ENCODE assay signal across 13 mouse cellular contexts in the genomic region with DNA sequence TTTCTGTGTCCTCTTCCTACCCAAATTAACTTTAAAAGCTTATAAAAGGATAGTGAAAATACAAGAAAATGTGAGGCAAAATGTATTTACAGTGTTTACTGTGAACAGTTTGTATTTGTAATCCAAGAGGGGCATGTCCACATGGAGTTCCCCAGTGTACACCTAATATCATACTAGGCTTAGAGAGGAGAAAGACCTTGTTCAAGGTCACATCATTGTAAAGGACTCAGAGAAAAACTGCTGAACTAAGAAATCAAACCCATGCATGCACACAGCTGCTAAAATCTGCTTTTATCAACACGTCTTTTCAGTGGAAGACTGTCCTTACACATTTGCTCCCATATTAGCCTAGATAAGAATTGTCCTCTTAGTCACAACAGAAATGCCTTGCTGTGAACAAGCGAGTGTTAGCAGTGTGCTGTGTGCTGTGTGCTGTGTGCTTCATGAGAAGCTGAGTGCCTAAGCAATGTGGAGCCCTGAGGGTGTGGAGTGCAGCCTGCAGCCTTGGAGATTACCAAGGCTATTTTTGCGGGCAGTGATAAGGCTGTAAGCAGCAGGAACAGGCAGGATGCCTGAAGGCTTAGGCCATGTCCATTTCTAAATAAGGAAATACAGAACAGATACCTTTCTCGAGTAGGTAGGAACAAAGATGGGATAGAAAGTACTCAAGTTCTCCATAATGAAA. TPM values are rescaled to one million over a fixed set of nuclear protein-coding genes. Genes with fewer than 3 reads are reported as not detected.
DNase-seq lines count a peak whose midpoint lies in the region; ATAC-seq and TF ChIP-seq lines count a peak whose summit lies in the region.
"Had no signal": no experiment of that assay in that cellular context is flagged by ENCODE, and none has a peak within 500 bp of the region (broad histone marks: within the 10 kb centered on the region; RNA-seq: fewer than 3 reads in every experiment).

No protein-coding gene starts in this region.

- intact Hi-C loops in gastrocnemius, adult 2 months (cut with DNase I), result no loop called here
- intact Hi-C loops in left cerebral cortex, postnatal 36 days (cut with DNase I), result no loop called here

- H3K4me3 ChIP-seq in gastrocnemius, adult 2 months, result no peak overlapping the region
- no peak overlapping the region for H3K4me3 ChIP-seq in heart, embryonic 11.5 days (ENCODE audit: low read depth, low read length)
- H3K4me3 ChIP-seq in liver, embryonic 15.5 days (replicated peaks), result no peak overlapping the region

- peaks cover 25% of the 10 kb centered on the region for H3K4me1 ChIP-seq in heart, embryonic 11.5 days (ENCODE audit: control insufficient read depth, insufficient read depth, low read length)
- H3K4me1 ChIP-seq in liver, embryonic 15.5 days (replicated peaks), result peaks cover 25% of the 10 kb centered on the region

- peaks cover 5% of the 10 kb centered on the region for H3K36me3 ChIP-seq in heart, embryonic 11.5 days (ENCODE audit: control insufficient read depth, insufficient read depth, low read length)
- H3K36me3 ChIP-seq in liver, embryonic 15.5 days (replicated peaks), result peaks cover 28% of the 10 kb centered on the region

- H3K9me3 ChIP-seq in heart, embryonic 11.5 days (replicated peaks; ENCODE audit: control insufficient read depth, low read length), result no peaks in the 10 kb centered on the region
- no peaks in the 10 kb centered on the region for H3K9me3 ChIP-seq in liver, embryonic 15.5 days (replicated peaks)

- H3K9ac ChIP-seq in heart, embryonic 11.5 days (ENCODE audit: low read depth, low read length), result no peak overlapping the region
- H3K9ac ChIP-seq in liver, embryonic 15.5 days, result no peak overlapping the region

- no peaks in the 10 kb centered on the region for H3K27me3 ChIP-seq in heart, embryonic 11.5 days (ENCODE audit: control insufficient read depth, insufficient read depth, low read length)
- H3K27me3 ChIP-seq in liver, embryonic 15.5 days, result no peaks in the 10 kb centered on the region

- no peak for TF ChIP-seq CTCF in gastrocnemius, adult 2 months (IDR thresholded peaks at IDR 0.05)

- ATAC-seq in heart, embryonic 11.5 days (replicated peaks; ENCODE audit: insufficient number of reproducible peaks, low FRiP score, low TSS enrichment), result peak; percentile 93
- ATAC-seq in liver, embryonic 15.5 days (ENCODE audit: insufficient read depth), result peak; percentile 100

- peak overlapping the region; percentile 11; the same call in 1 of the 2 replicates for H3K4me2 ChIP-seq in heart, embryonic 11.5 days
- H3K4me2 ChIP-seq in liver, embryonic 15.5 days, result peak overlapping the region; percentile 35

- DNase-seq in gastrocnemius, adult 2 months, result peak; percentile 51
- no peak for DNase-seq in gastrocnemius, postnatal 4 days (ENCODE audit: low spot score in 2 of 2)
- DNase-seq in adrenal gland, adult 8-10 months, result peak; percentile 28
- no peak for DNase-seq in layer of hippocampus, adult 11-12 months (ENCODE audit: low spot score)
- no peak for DNase-seq in left cerebral cortex, postnatal 36 days (ENCODE audit: low spot score in 2 of 2)
- DNase-seq in right cerebral cortex, postnatal 36 days (ENCODE audit: low spot score in 2 of 2), result no peak
- DNase-seq: B cell, adult 2 months; cerebellum, adult 18-20 months; kidney, adult 9 months; layer of hippocampus, postnatal 36 days; lung, postnatal 10 days had no signal

- peak overlapping the region; percentile 85 for H3K27ac ChIP-seq in gastrocnemius, adult 2 months
- H3K27ac ChIP-seq in heart, embryonic 11.5 days (ENCODE audit: low read depth, low read length), result peak overlapping the region; percentile 96
- H3K27ac ChIP-seq in liver, embryonic 15.5 days (replicated peaks), result peak overlapping the region; percentile 81

- 9% methylated on average over 4 of the region's 4 CpGs for WGBS in heart, embryonic 11.5 days (ENCODE audit: insufficient replicate concordance)
- WGBS in liver, embryonic 15.5 days (ENCODE audit: insufficient replicate concordance), result 15% methylated on average over 4 of the region's 4 CpGs

RNA-seq across cellular contexts. Expression of a gene that starts 38.9 kb away (rescaled TPM):
- 100 to 1,000 TPM; 165 to 257 TPM for total RNA-seq in gastrocnemius, adult 2 months (2021)
- 10 to 100 TPM; 82.0 to 90.3 TPM for total RNA-seq in gastrocnemius, postnatal 4 days (2021)
- 1 to 10 TPM in 3 of 4 experiments, under 1 TPM in 1; 0.73 to 6.4 (median 3.8) TPM for total RNA-seq in adrenal gland, adult 8-10 months (2022)
- polyA plus RNA-seq in heart, embryonic 11.5 days (2014; fragmentation: Nextera tagmentation; extraction: Ambion mirVana), result 35.3 and 38.9 TPM in 2 replicates
- 0.16 and 0.35 TPM in 2 replicates for polyA plus RNA-seq in liver, embryonic 15.5 days (2015; fragmentation: Nextera tagmentation; extraction: Ambion mirVana)
- 10 to 100 TPM; 33.3 to 45.9 TPM for total RNA-seq in left cerebral cortex, postnatal 36 days (2021)

Comparison
In these comparisons a context has a peak if more than half of its experiments do, and no peak if none do; other contexts are left out.
1. DNase-seq: peak in gastrocnemius, adult 2 months (single experiment) and adrenal gland, adult 8-10 months (single experiment); none in gastrocnemius, postnatal 4 days (0 of 2), layer of hippocampus, adult 11-12 months (single experiment), left cerebral cortex, postnatal 36 days (0 of 2) and right cerebral cortex, postnatal 36 days (0 of 2).
2. RNA of a gene that starts 38.9 kb away (total RNA-seq): 165 to 257 TPM in gastrocnemius, adult 2 months, 82.0 to 90.3 TPM in gastrocnemius, postnatal 4 days and 33.3 to 45.9 TPM in left cerebral cortex, postnatal 36 days; 0.73 to 6.4 TPM in adrenal gland, adult 8-10 months; every median in the first group is over 4 times any median in the second.
3. Peak in every context shown above with its lines, with median percentiles within 50 percentile points of each other: H3K27ac ChIP-seq.